ENCODE assay signal across 9 mouse cellular contexts in genomic region chr19:7066034-7066827, GRCm38 (mm10). TPM values are rescaled to one million over a fixed set of nuclear protein-coding genes. Genes with fewer than 3 reads are reported as not detected.
DNase-seq lines count a peak whose midpoint lies in the region; ATAC-seq and TF ChIP-seq lines count a peak whose summit lies in the region.
"Had no signal": no experiment of that assay in that cellular context is flagged by ENCODE, and none has a peak within 500 bp of the region (broad histone marks: within the 10 kb centered on the region; RNA-seq: fewer than 3 reads in every experiment).

No protein-coding gene starts in this region.

- TF ChIP-seq POLR2A in myocyte (IDR thresholded peaks at IDR 0.05; ENCODE audit: insufficient read length, low read depth), result no peak

- H3K27ac ChIP-seq in lung, embryonic 16.5 days (ENCODE audit: low read length), result no peak overlapping the region
- 0 out of 2 replicates have a peak overlapping the region, but pooled peaks have one; percentile 18 for H3K27ac ChIP-seq in heart, postnatal 0 days (ENCODE audit: low read depth)
- H3K27ac ChIP-seq: macrophage had no signal

- no peaks in the 10 kb centered on the region; the same call in 1 of the 2 replicates for H3K27me3 ChIP-seq in lung, embryonic 16.5 days (ENCODE audit: control insufficient read depth, insufficient read depth, low read depth, low read length)
- no peaks in the 10 kb centered on the region for H3K27me3 ChIP-seq in heart, postnatal 0 days (ENCODE audit: control insufficient read depth, insufficient read depth, low read length)
- H3K27me3 ChIP-seq in myocyte (ENCODE audit: control insufficient read depth, insufficient read depth, insufficient read length), result no peaks in the 10 kb centered on the region

- H3K4me1 ChIP-seq in lung, embryonic 16.5 days (replicated peaks; ENCODE audit: control insufficient read depth, insufficient read depth, low read length), result peaks cover 30% of the 10 kb centered on the region
- peaks cover 12% of the 10 kb centered on the region for H3K4me1 ChIP-seq in heart, postnatal 0 days (ENCODE audit: control insufficient read depth, insufficient read depth)

- H3K79me2 ChIP-seq in myocyte (ENCODE audit: control insufficient read depth, insufficient read depth), result no peaks in the 10 kb centered on the region

- peak overlapping the region; percentile 27; the same call in 1 of the 2 replicates for H3K9ac ChIP-seq in lung, embryonic 16.5 days (ENCODE audit: low read length)
- H3K9ac ChIP-seq in heart, postnatal 0 days (replicated peaks; ENCODE audit: low read depth, low read length), result no peak overlapping the region

- no peaks in the 10 kb centered on the region for H3K36me3 ChIP-seq in lung, embryonic 16.5 days (ENCODE audit: control insufficient read depth, insufficient read depth, low read length)
- H3K36me3 ChIP-seq in heart, postnatal 0 days (replicated peaks; ENCODE audit: control insufficient read depth, insufficient read depth, low read length), result no peaks in the 10 kb centered on the region
- no peaks in the 10 kb centered on the region for H3K36me3 ChIP-seq in myocyte (ENCODE audit: control insufficient read depth, insufficient read depth)

- peak; percentile 16; the same call in 1 of the 2 replicates for ATAC-seq in lung, embryonic 16.5 days (ENCODE audit: low read depth)
- peak; percentile 57 for ATAC-seq in common myeloid progenitor, adult 5-6 weeks (replicated peaks; ENCODE audit: low read depth, poor library complexity, severe bottlenecking)
- no peak for ATAC-seq in heart, postnatal 0 days (ENCODE audit: insufficient read depth, low read depth)

- TF ChIP-seq CTCF in heart, postnatal 0 days (IDR thresholded peaks at IDR 0.05; ENCODE audit: low read depth), result no peak

- WGBS in lung, embryonic 16.5 days, result 24% methylated on average over 15 of the region's 15 CpGs
- WGBS in heart, postnatal 0 days, result 29% methylated on average over 15 of the region's 15 CpGs

- no peak overlapping the region for H3K4me2 ChIP-seq in lung, embryonic 16.5 days (ENCODE audit: low read depth, low read length)
- no peak overlapping the region for H3K4me2 ChIP-seq in heart, postnatal 0 days (ENCODE audit: low read depth, low read length)
- H3K4me2 ChIP-seq in myocyte (ENCODE audit: low read depth), result peak overlapping the region; percentile 43

- DNase-seq in lung, postnatal 25 days (ENCODE audit: low spot score), result no peak
- no peak for DNase-seq in heart, postnatal 0 days (ENCODE audit: low spot score)
- DNase-seq in kidney, postnatal 10 days, result peak; percentile 89
- no peak for DNase-seq in layer of hippocampus, adult 11-12 months (ENCODE audit: low spot score)
- DNase-seq in urinary bladder, postnatal 25 days (ENCODE audit: low spot score), result no peak

- no peaks in the 10 kb centered on the region for H3K9me3 ChIP-seq in lung, embryonic 16.5 days (ENCODE audit: control insufficient read depth, low read length)
- H3K9me3 ChIP-seq in heart, postnatal 0 days (replicated peaks; ENCODE audit: control insufficient read depth, low read length), result no peaks in the 10 kb centered on the region

- H3ac ChIP-seq in myocyte (ENCODE audit: control insufficient read depth, insufficient read length), result no peak overlapping the region

- H3K4me3 ChIP-seq in lung, embryonic 16.5 days (ENCODE audit: low read length), result no peak overlapping the region
- no peak overlapping the region for H3K4me3 ChIP-seq in heart, postnatal 0 days (ENCODE audit: low read depth, low read length)
- H3K4me3 ChIP-seq in myocyte, result no peak overlapping the region

- TF ChIP-seq EP300 in heart, postnatal 0 days (IDR thresholded peaks at IDR 0.05; ENCODE audit: low read depth), result no peak

TF ChIP-seq in myocyte, 11 proteins besides CTCF, POLR2A, EP300 and RAD21:
- TF ChIP-seq TCF12 (IDR thresholded peaks at IDR 0.05; ENCODE audit: insufficient read depth, poor library complexity, severe bottlenecking), result peak; percentile 55
- TF ChIP-seq E2F4 (IDR thresholded peaks at IDR 0.05; ENCODE audit: insufficient read depth), result no peak
- no peak for TF ChIP-seq POLR2AphosphoS2 (IDR thresholded peaks at IDR 0.05; ENCODE audit: insufficient read length, low read depth)
- peak; percentile 80 for TF ChIP-seq USF1 (IDR thresholded peaks at IDR 0.05; ENCODE audit: low read depth)
- TF ChIP-seq REST (IDR thresholded peaks at IDR 0.05; ENCODE audit: insufficient read depth, insufficient read length), result no peak
- no peak for TF ChIP-seq TCF3 (IDR thresholded peaks at IDR 0.05; ENCODE audit: insufficient read length, low read depth)
- TF ChIP-seq MAX (IDR thresholded peaks at IDR 0.05; ENCODE audit: low read depth), result no peak
- TF ChIP-seq CEBPB (IDR thresholded peaks at IDR 0.05; ENCODE audit: insufficient read depth, poor library complexity, severe bottlenecking), result no peak
- peak; percentile 73 to 91 (median 75) for TF ChIP-seq MYOG (IDR thresholded peaks at IDR 0.05; ENCODE audit: control insufficient read depth in 1 of 3, insufficient read depth in 1 of 3, insufficient read length in 2 of 3, low read depth in 2 of 3)
- no peak for TF ChIP-seq SRF (IDR thresholded peaks at IDR 0.05; ENCODE audit: control insufficient read depth, insufficient read length, low read depth)
- TF ChIP-seq MYOD1 (IDR thresholded peaks at IDR 0.05; ENCODE audit: control insufficient read depth in 1 of 3, insufficient read length in 2 of 3, low read depth in 2 of 3), result peak; percentile 47 to 88 (median 86)

RNA-seq across cellular contexts. Expression of gene Macrod1, which starts 9.6 kb away (rescaled TPM):
- 15.3 and 17.6 TPM in 2 replicates for polyA plus RNA-seq in lung, embryonic 16.5 days (2015; fragmentation: Nextera tagmentation; extraction: Ambion mirVana)
- 2.8 and 7.9 TPM in 2 replicates for total RNA-seq in common myeloid progenitor, adult 5-6 weeks (2017)
- total RNA-seq in heart, postnatal 0 days (2014; rRNA removed; ENCODE audit: low replicate concordance), result 122 and 170 TPM in 2 replicates
- 112 and 113 TPM in 2 replicates for polyA plus RNA-seq in heart, postnatal 0 days (2015; fragmentation: Nextera tagmentation; extraction: Ambion mirVana)
- polyA plus RNA-seq in myocyte (2012; fragmentation: generic; extraction: Trizol), result 82.4 TPM

RNA-seq across cellular contexts. Expression of gene Stip1, which starts 26.5 kb away (rescaled TPM):
- 220 and 243 TPM in 2 replicates for polyA plus RNA-seq in lung, embryonic 16.5 days (2015; fragmentation: Nextera tagmentation; extraction: Ambion mirVana)
- total RNA-seq in common myeloid progenitor, adult 5-6 weeks (2017), result 244 and 257 TPM in 2 replicates
- total RNA-seq in heart, postnatal 0 days (2014; rRNA removed; ENCODE audit: low replicate concordance), result 94.6 and 99.7 TPM in 2 replicates
- 98.3 and 98.5 TPM in 2 replicates for polyA plus RNA-seq in heart, postnatal 0 days (2015; fragmentation: Nextera tagmentation; extraction: Ambion mirVana)
- polyA plus RNA-seq in myocyte (2012; fragmentation: generic; extraction: Trizol), result 223 TPM

RNA-seq across cellular contexts. Expression of gene Flrt1, which starts 39.3 kb away (rescaled TPM):
- polyA plus RNA-seq in lung, embryonic 16.5 days (2015; fragmentation: Nextera tagmentation; extraction: Ambion mirVana), result 0.99 and 1.1 TPM in 2 replicates
- total RNA-seq in common myeloid progenitor, adult 5-6 weeks (2017), result not detected in 2 replicates
- 0.23 and 0.89 TPM in 2 replicates for total RNA-seq in heart, postnatal 0 days (2014; rRNA removed; ENCODE audit: low replicate concordance)
- polyA plus RNA-seq in heart, postnatal 0 days (2015; fragmentation: Nextera tagmentation; extraction: Ambion mirVana), result 1.0 TPM in 2 replicates
- polyA plus RNA-seq in myocyte (2012; fragmentation: generic; extraction: Trizol), result 1.2 TPM
- polyA plus RNA-seq: macrophage had no signal

RNA-seq across cellular contexts. Expression of gene Fermt3, which starts 47.0 kb away (rescaled TPM):
- polyA plus RNA-seq in lung, embryonic 16.5 days (2015; fragmentation: Nextera tagmentation; extraction: Ambion mirVana), result 11.1 and 15.6 TPM in 2 replicates
- total RNA-seq in common myeloid progenitor, adult 5-6 weeks (2017), result 221 and 234 TPM in 2 replicates
- total RNA-seq in heart, postnatal 0 days (2014; rRNA removed; ENCODE audit: low replicate concordance), result 8.9 and 11.1 TPM in 2 replicates
- polyA plus RNA-seq in heart, postnatal 0 days (2015; fragmentation: Nextera tagmentation; extraction: Ambion mirVana), result 4.9 and 5.1 TPM in 2 replicates
- polyA plus RNA-seq in myocyte (2012; fragmentation: generic; extraction: Trizol), result 0.34 TPM
